Mouse (Mus musculus) limb, embryonic 12.5 days (tissue): ENCODE measurements around the gene Tead3. TPM values are rescaled to one million over a fixed set of nuclear protein-coding genes. Genes with fewer than 3 reads are reported as not detected.
"Not testable (repeated sequence)": the region's sequence is repeated elsewhere in the genome, so short reads cannot be mapped to it uniquely, and the experiment has no call there.

Experiments
- ATAC-seq: fragments of 200-750 bp; cut with Nextera tagmentation; 2 replicates; pipeline ENCODE4 v1.8.0; 2017; ENCODE audit warnings: low read depth, moderate TSS enrichment; ENCODE audit not compliant: insufficient number of reproducible peaks, insufficient read depth, low FRiP score, low TSS enrichment
- H3K27ac ChIP-seq: fragments of 300-500 bp; sonication (generic); 2 replicates; pipeline ENCODE4 v1.5.1; 2016; ENCODE audit warnings: mild to moderate bottlenecking, moderate library complexity
- H3K27me3 ChIP-seq: fragments of 300-500 bp; sonication (generic); 2 replicates; pipeline ENCODE4 v1.6.1; 2016; ENCODE audit warnings: mild to moderate bottlenecking, moderate library complexity
- H3K36me3 ChIP-seq: fragments of 300-500 bp; sonication (generic); 2 replicates; pipeline ENCODE4 v1.6.1; 2016; ENCODE audit warnings: mild to moderate bottlenecking, moderate library complexity
- H3K4me1 ChIP-seq: fragments of 300-500 bp; sonication (generic); replicated peaks from 2 replicates; pipeline ENCODE4 v1.6.1; 2016
- H3K4me2 ChIP-seq: fragments of 300-500 bp; sonication (generic); 2 replicates; pipeline ENCODE4 v1.6.1; 2016; ENCODE audit warnings: mild to moderate bottlenecking, moderate library complexity
- H3K4me3 ChIP-seq: fragments of 300-500 bp; sonication (generic); replicated peaks from 2 replicates; pipeline ENCODE4 v1.5.1; 2016; ENCODE audit warnings: mild to moderate bottlenecking
- H3K9ac ChIP-seq: fragments of 300-500 bp; sonication (generic); replicated peaks from 2 replicates; pipeline ENCODE4 v1.6.1; 2016; ENCODE audit warnings: mild to moderate bottlenecking, moderate library complexity
- H3K9me3 ChIP-seq: fragments of 300-500 bp; sonication (generic); 2 replicates; pipeline ENCODE4 v1.6.1; 2016; ENCODE audit warnings: mild to moderate bottlenecking, moderate library complexity
- WGBS: fragments of 180-500 bp; shearing (Covaris S2); methylation state at CpG from one replicate; pipeline ENCODE4 v1.1.7; 2016; 5-methylcytosine and 5-hydroxymethylcytosine counted together
- polyA plus RNA-seq: library from polyadenylated mRNA; unstranded; fragments of >200 nt; fragmentation: Nextera tagmentation; extraction: Ambion mirVana; gene quantifications from 2 replicates; pipeline ENCODE4 v1.2.1, GENCODE M21; 2016

Gene Tead3
- polyA plus RNA-seq, 1 experiment from 2014 or later, result 11.3 TPM

GRCm38 (mm10) chr17:28329503-28330231, 20.9 kb downstream of the Tead3 start:
- Histone ChIP-seq H3K4me2 (peak overlapping the region; percentile 91), H3K36me3 (peaks cover 71% of the 10 kb centered on the region), H3K4me3 (peak overlapping the region; percentile 93), H3K9me3 (peaks cover under 1% of the 10 kb centered on the region; the same call in 1 of the 2 replicates), H3K27ac (peak overlapping the region; percentile 98), H3K27me3 (no peaks in the 10 kb centered on the region), H3K4me1 (peaks cover 58% of the 10 kb centered on the region), H3K9ac (peak overlapping the region; percentile 99)
- ATAC-seq, result no peak
- 5% methylated on average over 4 of the region's 4 CpGs for WGBS

- no peak for ATAC-seq
- H3K4me1 ChIP-seq, result peaks cover 53% of the 10 kb centered on the region
- peaks cover 6% of the 10 kb centered on the region; the same call in 1 of the 2 replicates for H3K9me3 ChIP-seq
- H3K4me3 ChIP-seq, result peak overlapping the region; percentile 93
- peak overlapping the region; percentile 99 for H3K9ac ChIP-seq
- peak overlapping the region; percentile 91 for H3K4me2 ChIP-seq
- peaks cover 71% of the 10 kb centered on the region for H3K36me3 ChIP-seq
- WGBS, result 0% methylated on average over 25 of the region's 25 CpGs
- H3K27me3 ChIP-seq, result no peaks in the 10 kb centered on the region
- H3K27ac ChIP-seq, result peak overlapping the region; percentile 98
Measured at GRCm38 (mm10) chr17:28328946-28329345, 21.7 kb downstream of the Tead3 start.

- Histone ChIP-seq H3K36me3 (peaks cover 71% of the 10 kb centered on the region), H3K9me3 (peaks cover 6% of the 10 kb centered on the region; the same call in 1 of the 2 replicates), H3K27me3 (no peaks in the 10 kb centered on the region), H3K4me3 (peak within 1 kb of the TSS; percentile 93), H3K9ac (peak within 1 kb of the TSS; percentile 99), H3K4me2 (peak within 1 kb of the TSS; percentile 91), H3K27ac (peak within 1 kb of the TSS; percentile 98), H3K4me1 (peaks cover 49% of the 10 kb centered on the region)
- peak; percentile 83 for ATAC-seq
- WGBS, result under 1% methylated on average over 67 of the region's 67 CpGs
Measured at GRCm38 (mm10) chr17:28328366-28328928, 22.2 kb downstream of the Tead3 start, which contains the start of gene Rpl10a. Gene Rpl10a, plus strand, starts transcription at chr17:28328471.

- no peaks in the 10 kb centered on the region for H3K27me3 ChIP-seq
- ATAC-seq, result peak; percentile 35
- H3K4me2 ChIP-seq, result peak overlapping the region; percentile 91
- H3K4me1 ChIP-seq, result peaks cover 43% of the 10 kb centered on the region
- H3K9ac ChIP-seq, result peak overlapping the region; percentile 99
- WGBS, result 1% methylated on average over 22 of the region's 22 CpGs
- H3K27ac ChIP-seq, result peak overlapping the region; percentile 98
- peaks cover 69% of the 10 kb centered on the region for H3K36me3 ChIP-seq
- peak overlapping the region; percentile 93 for H3K4me3 ChIP-seq
- H3K9me3 ChIP-seq, result peaks cover 6% of the 10 kb centered on the region; the same call in 1 of the 2 replicates
Measured at GRCm38 (mm10) chr17:28327673-28328325, 22.8 kb downstream of the Tead3 start.

- Histone ChIP-seq H3K4me3 (no peak overlapping the region), H3K36me3 (peaks cover 69% of the 10 kb centered on the region), H3K27me3 (no peaks in the 10 kb centered on the region), H3K4me1 (peaks cover 34% of the 10 kb centered on the region), H3K4me2 (no peak overlapping the region), H3K27ac (peak overlapping the region; percentile 98), H3K9me3 (peaks cover 6% of the 10 kb centered on the region; the same call in 1 of the 2 replicates), H3K9ac (peak overlapping the region; percentile 99; the same call in 1 of the 2 replicates)
- ATAC-seq, result no peak
- WGBS, result 65% methylated on average over 3 of the region's 3 CpGs
Measured at GRCm38 (mm10) chr17:28326951-28327350, 23.7 kb downstream of the Tead3 start.

GRCm38 (mm10) chr17:28325751-28326150, 24.9 kb downstream of the Tead3 start:
- Histone ChIP-seq H3K9me3 (peaks cover 6% of the 10 kb centered on the region; the same call in 1 of the 2 replicates), H3K27ac (no peak overlapping the region), H3K27me3 (no peaks in the 10 kb centered on the region), H3K4me3 (no peak overlapping the region), H3K9ac (no peak overlapping the region), H3K36me3 (peaks cover 69% of the 10 kb centered on the region), H3K4me1 (peaks cover 25% of the 10 kb centered on the region), H3K4me2 (no peak overlapping the region)
- WGBS, result 94% methylated on average over 8 of the region's 8 CpGs
- no peak for ATAC-seq

GRCm38 (mm10) chr17:28324416-28324815, 26.2 kb downstream of the Tead3 start:
- H3K27ac ChIP-seq, ATAC-seq, H3K4me3 ChIP-seq, H3K27me3 ChIP-seq, H3K9me3 ChIP-seq, H3K4me2 ChIP-seq, H3K9ac ChIP-seq: not testable (repeated sequence)
- H3K4me1 ChIP-seq, result peaks cover 17% of the 10 kb centered on the region
- peaks cover 68% of the 10 kb centered on the region for H3K36me3 ChIP-seq
- WGBS, result 93% methylated on average over 7 of the region's 7 CpGs

- Histone ChIP-seq H3K36me3 (peaks cover 70% of the 10 kb centered on the region), H3K4me3 (no peak overlapping the region), H3K9me3 (peaks cover 6% of the 10 kb centered on the region; the same call in 1 of the 2 replicates), H3K27ac (no peak overlapping the region), H3K4me1 (peaks cover 15% of the 10 kb centered on the region), H3K9ac (no peak overlapping the region), H3K27me3 (no peaks in the 10 kb centered on the region), H3K4me2 (no peak overlapping the region)
- WGBS, result 88% methylated on average over 8 of the region's 8 CpGs
- ATAC-seq, result no peak
Measured at GRCm38 (mm10) chr17:28323786-28324185, 26.8 kb downstream of the Tead3 start.

- peaks cover 91% of the 10 kb centered on the region for H3K36me3 ChIP-seq
- no peak overlapping the region for H3K9ac ChIP-seq
- WGBS, result 92% methylated on average over 4 of the region's 4 CpGs
- no peak for ATAC-seq
- H3K27ac ChIP-seq, result no peak overlapping the region
- H3K4me1 ChIP-seq, result no peaks in the 10 kb centered on the region; the same call in 1 of the 2 replicates
- H3K4me2 ChIP-seq, result no peak overlapping the region
- no peak overlapping the region for H3K4me3 ChIP-seq
- H3K27me3 ChIP-seq, result no peaks in the 10 kb centered on the region
- H3K9me3 ChIP-seq, result peaks cover 6% of the 10 kb centered on the region; the same call in 1 of the 2 replicates
Measured at GRCm38 (mm10) chr17:28321700-28322099, 28.9 kb downstream of the Tead3 start.

GRCm38 (mm10) chr17:28317725-28318124, 32.9 kb downstream of the Tead3 start:
- WGBS, result 91% methylated on average over 9 of the region's 9 CpGs
- Histone ChIP-seq H3K27ac (no peak overlapping the region), H3K4me2 (no peak overlapping the region), H3K36me3 (peaks cover 70% of the 10 kb centered on the region), H3K4me3 (no peak overlapping the region), H3K9ac (no peak overlapping the region), H3K4me1 (peaks cover 22% of the 10 kb centered on the region), H3K9me3 (no peaks in the 10 kb centered on the region), H3K27me3 (no peaks in the 10 kb centered on the region)
- ATAC-seq, result no peak

GRCm38 (mm10) chr17:28317091-28317490, 33.5 kb downstream of the Tead3 start:
- Histone ChIP-seq H3K27ac (no peak overlapping the region), H3K4me2 (no peak overlapping the region), H3K4me1 (peaks cover 25% of the 10 kb centered on the region), H3K9ac (no peak overlapping the region), H3K27me3 (no peaks in the 10 kb centered on the region), H3K9me3 (no peaks in the 10 kb centered on the region), H3K36me3 (peaks cover 64% of the 10 kb centered on the region), H3K4me3 (no peak overlapping the region)
- no peak for ATAC-seq
- WGBS, result 60% methylated on average over 8 of the region's 8 CpGs
